Mouse (Mus musculus) spleen, adult 18-20 months (tissue): ENCODE measurements at regions not wholly inside any gene's neighbourhood (a gene's known extent, or its start where the extent isn't known, plus 50 kb on each side); places are given as distances from the start of the nearest gene placed in this dataset.

Experiments used
- DNase-seq, 2 experiments: peaks; one replicate each; pipeline ENCODE4 v3.0.0; 2022; ENCODE audit warnings: mixed read lengths in 2 of 2

- no peak for DNase-seq
Measured at GRCm38 (mm10) chr6:88964071-88964470, 62.0 kb downstream of the Tpra1 start.

- DNase-seq, result no peak
Measured at GRCm38 (mm10) chr6:88964911-88965310, 62.9 kb downstream of the Tpra1 start.

GRCm38 (mm10) chr6:88965361-88966226, 63.5 kb downstream of the Tpra1 start:
- no peak for DNase-seq

GRCm38 (mm10) chr6:88966501-88966900, 64.5 kb downstream of the Tpra1 start:
- DNase-seq, result no peak

- DNase-seq, result no peak
Measured at GRCm38 (mm10) chr6:88968842-88969241, 66.8 kb downstream of the Tpra1 start.

GRCm38 (mm10) chr6:88971729-88972128, 69.7 kb downstream of the Tpra1 start:
- no peak for DNase-seq

GRCm38 (mm10) chr6:88974457-88974856, 72.4 kb downstream of the Tpra1 start:
- DNase-seq, result no peak

- no peak for DNase-seq
Measured at GRCm38 (mm10) chr6:88976581-88976980, 74.5 kb downstream of the Tpra1 start.

GRCm38 (mm10) chr6:88976994-88977393, 74.9 kb downstream of the Tpra1 start:
- no peak for DNase-seq

GRCm38 (mm10) chr6:88978970-88979369, 76.9 kb downstream of the Tpra1 start:
- DNase-seq, result no peak

GRCm38 (mm10) chr6:88980112-88980511, 78.1 kb downstream of the Tpra1 start:
- peak in 1 of 2 experiments; percentile 46 for DNase-seq

- DNase-seq, result no peak
Measured at GRCm38 (mm10) chr6:88981544-88981943, 79.5 kb downstream of the Tpra1 start.

- no peak for DNase-seq
Measured at GRCm38 (mm10) chr6:88984170-88984569, 82.1 kb downstream of the Tpra1 start.

GRCm38 (mm10) chr6:88984863-88985262, 82.8 kb downstream of the Tpra1 start:
- DNase-seq, result no peak

- DNase-seq, result no peak
Measured at GRCm38 (mm10) chr6:88988551-88988950, 86.5 kb downstream of the Tpra1 start.

- DNase-seq, result no peak
Measured at GRCm38 (mm10) chr6:88989617-88990299, 87.7 kb downstream of the Tpra1 start.

GRCm38 (mm10) chr6:88990300-88990685, 88.2 kb downstream of the Tpra1 start:
- DNase-seq, result no peak

GRCm38 (mm10) chr6:88995077-88995476, 93.0 kb downstream of the Tpra1 start:
- DNase-seq, result no peak

- DNase-seq, result no peak
Measured at GRCm38 (mm10) chr6:88998927-88999722, 97.1 kb downstream of the Tpra1 start.

- peak; percentile 40 to 54 for DNase-seq
Measured at GRCm38 (mm10) chr6:89000359-89000758, 98.3 kb downstream of the Tpra1 start.

- no peak for DNase-seq
Measured at GRCm38 (mm10) chr6:89003197-89003923, 101.3 kb downstream of the Tpra1 start.

- no peak for DNase-seq
Measured at GRCm38 (mm10) chr6:89005094-89005493, 103.0 kb downstream of the Tpra1 start.

GRCm38 (mm10) chr6:89006997-89007396, 104.9 kb downstream of the Tpra1 start:
- DNase-seq, result no peak
